Mouse (Mus musculus) B cell, adult 2 months (primary cell): ENCODE data around the gene Fem1b.
"Not testable (repeated sequence)": the region's sequence is repeated elsewhere in the genome, so short reads cannot be mapped to it uniquely, and the experiment has no call there.

ENCODE experiments used
- DNase-seq, 2 experiments: peaks; one replicate each; pipeline ENCODE4 v3.0.0; 2022

Gene Fem1b

DNA sequence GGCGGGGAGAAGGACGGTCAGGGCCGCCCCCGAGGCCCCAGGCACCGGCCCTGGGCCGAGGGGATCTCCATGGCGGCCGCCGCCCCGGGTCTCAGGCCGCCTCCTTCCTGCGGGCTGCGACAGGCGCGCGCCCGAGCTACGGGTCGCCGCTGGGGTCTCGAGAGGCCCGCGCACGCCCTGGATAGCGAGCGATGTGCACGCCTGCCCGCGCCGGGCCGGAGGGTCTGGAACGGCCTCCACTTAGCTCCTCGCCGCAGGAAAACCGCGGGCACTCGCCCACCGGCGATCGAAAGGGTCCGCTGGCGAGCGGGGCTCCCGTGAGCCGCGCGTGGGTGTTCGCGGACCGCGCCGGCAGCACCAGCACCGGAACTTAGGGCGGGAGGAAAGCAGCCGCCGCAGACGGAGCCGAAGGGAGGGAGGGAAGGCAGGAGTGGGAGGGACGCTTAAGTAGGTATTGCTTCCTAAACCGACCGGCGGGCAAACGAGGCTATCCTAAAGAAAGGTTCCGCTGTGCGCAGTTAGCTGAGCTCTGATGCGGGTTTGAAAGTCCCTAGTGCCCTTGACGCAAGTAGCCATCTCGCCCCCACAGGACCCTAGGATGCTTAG lies at the start of gene Fem1b:
TSS of gene Fem1b (minus strand) at position 419 of the 606 bp plus-strand sequence.
- DNase-seq, result peak; percentile 93 to 95

DNA sequence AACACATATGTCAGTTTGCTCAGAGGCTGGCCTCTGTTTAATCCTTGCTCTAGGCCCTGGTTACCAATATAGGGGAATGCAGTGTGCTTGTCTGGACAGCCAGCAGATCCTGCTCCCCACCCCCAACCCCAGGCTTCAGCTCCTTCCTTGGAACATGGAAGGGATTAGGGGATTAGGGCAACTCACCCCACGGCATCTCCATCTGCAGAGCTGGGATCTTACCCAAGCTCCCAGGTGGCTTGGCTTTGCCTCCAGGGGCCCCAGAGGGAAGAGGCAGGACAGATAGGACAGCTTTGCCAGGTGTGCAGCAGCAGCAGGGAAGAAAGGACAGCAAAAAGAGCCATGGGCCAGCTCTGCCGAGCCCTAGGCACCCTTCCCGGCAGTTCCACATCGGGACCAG lies 49.1 kb upstream of the Fem1b start:
- no peak for DNase-seq

- not testable (repeated sequence) for DNase-seq
Measured at GRCm38 (mm10) chr9:62860102-62860501, 48.4 kb upstream of the Fem1b start.

- no peak for DNase-seq
Measured at GRCm38 (mm10) chr9:62858266-62859019, 46.7 kb upstream of the Fem1b start.

- no peak for DNase-seq
Measured at GRCm38 (mm10) chr9:62857719-62858261, 46.1 kb upstream of the Fem1b start, which contains the start of gene Calml4. Gene Calml4, plus strand, starts transcription at chr9:62858080.

- no peak for DNase-seq
Measured at GRCm38 (mm10) chr9:62857216-62857615, 45.5 kb upstream of the Fem1b start.

GRCm38 (mm10) chr9:62854483-62854882 lies 42.7 kb upstream of the Fem1b start:
- DNase-seq, result no peak

DNA sequence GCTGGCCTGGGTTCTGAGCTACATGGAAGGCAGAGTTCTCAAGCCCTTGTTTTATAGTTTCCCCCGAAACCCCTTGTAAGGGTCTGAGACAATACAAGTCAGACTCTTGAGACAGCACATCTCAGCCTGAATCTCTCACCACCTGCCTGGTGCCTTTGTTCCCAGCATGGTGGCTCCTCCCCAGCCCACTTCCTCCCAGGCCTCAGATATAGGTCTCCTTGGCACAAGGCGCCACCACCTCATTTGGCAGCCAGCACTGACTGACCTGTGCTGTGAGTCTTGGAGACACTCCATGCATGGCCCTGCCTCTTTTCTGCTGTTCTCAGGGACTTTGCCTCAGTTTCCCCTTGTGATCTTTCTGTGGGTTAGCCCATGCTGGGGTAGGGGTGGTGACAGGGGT lies 39.8 kb upstream of the Fem1b start:
- no peak for DNase-seq

DNA sequence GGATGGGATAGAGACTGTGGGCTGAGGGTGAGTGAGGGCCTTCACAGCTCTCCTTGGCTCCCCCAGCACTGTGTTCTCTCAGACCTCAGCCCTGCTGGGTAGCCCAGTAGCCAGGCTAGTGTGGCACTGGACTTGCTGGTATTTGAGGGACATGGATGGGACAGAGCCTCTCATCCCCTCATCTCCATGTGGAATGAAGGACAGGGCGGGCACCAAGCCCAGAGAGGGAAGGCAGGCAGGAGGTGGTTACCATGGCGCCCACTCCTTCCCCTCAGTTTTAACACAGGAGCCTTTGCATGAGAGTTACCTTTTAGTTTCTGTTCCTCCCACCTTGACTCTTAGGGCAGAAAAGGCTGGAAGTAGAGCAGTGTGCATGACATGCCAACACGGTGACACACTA lies 36.9 kb upstream of the Fem1b start:
- DNase-seq, result no peak

DNA sequence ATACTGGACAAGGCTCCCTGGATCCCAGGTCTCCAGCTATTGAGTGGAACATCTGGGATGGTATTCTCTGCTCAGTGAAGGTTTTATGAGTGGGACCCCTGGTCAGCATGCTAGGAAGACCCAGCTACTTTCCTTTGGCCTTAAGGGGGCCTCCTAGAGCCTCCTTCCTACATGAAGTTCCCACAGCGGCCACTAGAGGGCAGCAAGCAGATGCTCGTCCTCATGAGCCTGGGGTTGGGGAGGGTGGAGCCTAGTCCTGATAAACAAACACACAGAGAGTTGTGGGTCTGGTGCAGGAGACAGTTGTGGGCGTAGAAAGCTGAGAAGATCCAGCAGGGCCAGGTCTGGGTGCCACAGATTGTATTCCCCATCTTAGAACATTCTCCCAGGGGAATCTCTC lies 36.0 kb upstream of the Fem1b start:
- DNase-seq, result peak; percentile 91 to 92

GRCm38 (mm10) chr9:62844461-62844860 lies 32.7 kb upstream of the Fem1b start:
- no peak for DNase-seq

DNA sequence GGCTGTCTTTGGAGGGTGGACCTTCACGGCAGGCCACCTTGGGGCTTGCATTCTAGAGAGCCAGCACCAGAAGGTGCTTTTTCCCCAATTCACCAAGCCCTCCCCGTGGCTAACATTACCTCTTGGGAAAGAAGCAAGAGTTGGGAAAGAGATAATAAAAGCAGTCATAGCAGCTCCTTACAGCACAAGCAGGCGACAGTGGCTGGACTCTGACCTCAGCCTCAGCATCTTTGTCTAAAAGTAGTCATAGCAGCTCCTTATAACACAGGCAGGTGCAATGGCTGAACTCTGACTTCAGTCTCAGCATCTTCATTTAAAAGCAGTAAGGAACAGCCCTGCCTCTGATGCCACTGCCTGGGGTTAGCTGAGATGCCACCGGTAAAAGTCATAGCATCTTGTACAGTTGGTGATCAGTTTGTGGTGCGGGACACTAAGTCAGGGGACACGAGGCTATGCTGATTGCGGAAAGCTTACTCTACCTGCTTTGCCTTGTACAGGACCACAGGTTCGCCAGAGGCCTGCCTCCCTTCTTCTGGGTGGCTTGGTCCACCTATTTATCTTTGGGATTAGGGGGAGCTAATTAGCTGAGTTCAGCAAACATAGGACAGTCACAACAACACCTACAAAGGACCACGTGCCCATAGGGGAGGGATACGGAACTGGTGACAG lies 31.8 kb upstream of the Fem1b start:
- no peak for DNase-seq

DNA sequence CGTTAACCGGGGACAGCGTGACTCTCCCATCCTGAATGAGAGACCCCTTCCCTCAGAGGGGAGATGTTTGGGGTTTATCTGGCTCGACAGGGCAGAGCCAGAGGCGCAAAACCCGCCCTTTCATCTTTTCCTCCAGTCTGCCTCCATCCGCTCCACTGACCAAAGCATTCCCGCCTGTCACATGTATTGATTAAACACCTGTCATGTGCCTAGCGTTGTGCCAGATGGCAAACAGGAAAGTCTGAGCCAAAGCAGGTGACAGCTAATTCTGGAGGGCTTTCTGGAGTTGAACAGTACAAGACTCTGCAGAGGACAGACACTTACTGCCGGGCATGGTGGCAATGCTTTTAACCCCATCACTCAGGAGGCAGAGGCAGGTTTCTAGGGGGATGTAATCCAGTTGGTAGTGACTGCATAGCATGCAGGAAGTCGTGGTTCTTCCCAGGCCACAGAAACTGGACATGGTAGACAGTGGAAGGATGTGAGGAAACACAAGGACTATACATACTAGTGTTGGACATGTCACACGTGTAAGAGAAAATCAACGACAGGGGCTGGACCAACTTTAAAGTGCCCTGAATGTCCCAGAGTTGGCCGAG lies 27.5 kb upstream of the Fem1b start:
- peak in 1 of 2 experiments; percentile 14 for DNase-seq

DNA sequence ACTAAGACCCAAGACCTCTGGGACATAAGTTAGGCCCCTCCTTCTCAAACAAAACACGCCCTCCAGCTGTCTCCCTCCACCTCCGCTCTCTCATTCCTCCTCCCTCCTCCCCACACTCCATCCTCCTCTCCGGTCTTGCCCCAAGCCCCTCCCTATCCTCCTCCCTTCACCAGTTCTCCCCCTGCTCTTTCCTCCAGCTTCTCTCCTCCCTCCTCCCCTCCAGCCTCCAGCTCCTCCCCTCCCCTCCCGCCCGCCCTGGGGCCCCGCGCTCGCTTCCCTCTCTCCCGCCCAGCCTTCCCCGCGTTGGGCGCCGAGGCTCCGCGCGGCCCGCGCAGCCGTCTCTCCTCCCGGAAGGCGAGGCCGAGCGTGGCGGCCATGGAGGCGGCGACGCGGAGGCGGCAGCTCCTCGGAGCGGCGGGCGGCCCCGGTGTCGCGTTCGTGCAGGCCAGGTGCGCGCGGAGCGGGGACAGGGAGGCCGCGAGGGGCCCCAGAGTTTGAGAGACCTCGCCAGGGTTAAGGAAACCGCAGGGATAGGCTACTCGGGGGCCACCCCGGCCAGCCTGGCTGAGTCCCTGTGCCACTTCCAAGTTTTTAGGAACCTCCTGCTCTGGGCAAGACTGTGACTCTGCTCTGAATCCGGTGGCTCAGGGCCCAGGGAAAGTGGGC lies 26.9 kb upstream of the Fem1b start, which contains the start of gene Cln6:
TSS of gene Cln6 (plus strand) at position 280 of the 666 bp plus-strand sequence.
- peak; percentile 51 to 60 for DNase-seq

GRCm38 (mm10) chr9:62838146-62838505 lies 26.4 kb upstream of the Fem1b start:
- DNase-seq, result no peak

DNA sequence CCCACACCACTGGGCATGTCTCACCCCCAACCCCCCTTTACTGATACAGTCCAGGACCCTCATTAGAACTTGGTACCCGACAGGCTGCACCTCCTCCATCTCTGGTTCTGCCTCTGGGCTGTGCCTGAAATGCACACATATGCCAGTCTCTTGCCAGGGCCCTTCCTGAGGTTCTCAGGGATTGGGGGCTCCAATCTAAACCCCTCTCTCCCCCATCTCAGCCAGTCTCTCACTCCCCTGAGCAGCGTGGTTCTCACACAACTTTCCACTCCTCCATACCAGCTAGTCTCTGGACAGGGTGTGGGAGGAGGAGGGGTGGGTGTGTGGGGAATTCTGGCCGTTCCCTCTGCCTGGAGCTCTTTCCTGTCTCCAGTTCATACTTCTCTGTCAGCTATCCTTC lies 25.9 kb upstream of the Fem1b start:
- no peak for DNase-seq

DNA sequence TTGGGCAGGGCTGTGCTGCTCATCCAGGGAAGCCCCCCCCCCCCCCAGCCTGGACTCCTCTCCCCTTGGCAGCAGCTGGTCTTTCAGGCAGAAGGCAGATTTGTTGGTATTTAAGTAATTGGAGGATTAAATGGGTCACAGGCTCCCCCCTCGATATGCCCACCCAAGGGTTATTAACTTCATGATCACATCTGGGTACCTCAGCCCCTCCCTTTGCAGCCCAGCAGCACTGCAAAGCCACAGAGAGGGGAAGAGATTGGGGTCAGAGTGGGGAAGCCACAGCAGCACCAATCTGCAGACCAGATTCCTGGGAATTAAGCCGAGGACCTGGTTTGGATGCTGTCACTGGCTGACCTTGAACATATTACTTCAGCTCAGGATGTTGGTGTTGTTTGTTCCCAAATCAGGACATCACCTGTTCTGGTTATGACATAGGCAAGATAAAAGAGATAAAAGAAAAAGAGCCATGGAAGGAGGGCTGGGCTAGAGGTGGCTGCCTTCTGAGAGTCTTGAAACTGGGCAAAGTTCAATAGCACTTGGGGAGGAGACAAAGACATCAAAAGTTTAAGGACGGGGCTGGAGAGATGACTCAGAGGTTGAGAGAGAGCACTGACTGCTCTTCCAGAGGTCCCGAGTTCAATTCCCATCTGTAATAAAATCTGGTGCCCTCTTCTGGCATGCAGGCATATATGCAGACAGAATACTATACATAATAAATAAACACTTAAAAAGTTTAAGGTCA lies 24.1 kb upstream of the Fem1b start:
- no peak for DNase-seq

DNA sequence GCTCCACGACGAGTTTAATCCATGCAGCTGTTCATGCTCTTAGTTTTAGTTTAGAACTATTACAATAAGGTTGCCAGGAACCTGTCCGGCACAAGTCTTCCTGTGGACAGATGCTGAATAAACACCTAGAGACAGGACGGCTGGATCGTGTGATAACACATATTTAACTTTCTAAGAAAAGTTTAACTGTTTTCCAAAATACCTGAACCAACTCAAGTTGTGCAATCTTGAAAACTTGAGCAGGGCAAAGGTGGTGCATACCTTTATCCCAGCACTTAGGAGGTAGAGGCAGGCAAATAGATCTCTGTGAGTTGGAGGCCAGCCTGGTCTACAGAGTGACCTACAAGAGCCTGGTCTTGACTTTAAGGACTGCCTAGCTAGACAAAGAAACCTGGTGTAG lies 23.2 kb upstream of the Fem1b start:
- DNase-seq, result no peak

GRCm38 (mm10) chr9:62829877-62830276 lies 18.1 kb upstream of the Fem1b start:
- no peak for DNase-seq

GRCm38 (mm10) chr9:62828662-62829086 lies 16.9 kb upstream of the Fem1b start:
- peak; percentile 92 for DNase-seq

GRCm38 (mm10) chr9:62827939-62828652 lies 16.4 kb upstream of the Fem1b start:
- DNase-seq, result peak; percentile 27 to 28
